Mouse (Mus musculus): Measurements from ENCODE around the gene Rag1.

Gene Rag1

DNA sequence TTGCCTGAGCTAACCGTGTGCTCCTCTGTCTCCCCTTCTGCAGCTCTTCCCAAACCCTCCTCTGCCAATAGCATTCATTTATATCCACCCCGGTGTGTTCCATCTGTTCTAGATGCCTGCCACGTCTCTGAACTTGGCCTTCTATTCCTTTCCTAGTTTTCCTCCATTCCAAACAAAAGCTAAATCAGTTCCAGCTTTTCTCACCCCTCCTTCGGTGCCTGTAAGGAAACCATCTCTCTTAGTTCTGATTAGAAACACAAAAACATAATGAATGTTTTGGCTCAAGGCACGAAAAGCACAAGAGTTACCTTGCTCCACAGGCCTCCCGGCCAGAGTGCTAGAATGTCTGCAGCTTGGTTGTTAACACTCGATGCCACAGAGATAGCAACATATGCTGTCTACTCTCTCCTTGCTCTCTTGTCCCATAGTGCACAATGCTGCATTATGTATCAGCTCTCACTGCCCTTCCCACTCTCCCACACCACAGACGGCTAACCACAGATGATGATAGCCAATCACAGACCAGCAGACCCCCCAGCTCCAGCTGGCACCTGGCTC lies at the start of gene Rag1, which contains the start of gene B230118H07Rik:
Rag1 (minus strand) TSS at position 388 of the 558 bp plus-strand sequence.
B230118H07Rik (minus strand) TSS at position 419 of the 558 bp plus-strand sequence.
- no peak for DNase-seq (ENCODE audit: low spot score in 2 of 2)

DNA sequence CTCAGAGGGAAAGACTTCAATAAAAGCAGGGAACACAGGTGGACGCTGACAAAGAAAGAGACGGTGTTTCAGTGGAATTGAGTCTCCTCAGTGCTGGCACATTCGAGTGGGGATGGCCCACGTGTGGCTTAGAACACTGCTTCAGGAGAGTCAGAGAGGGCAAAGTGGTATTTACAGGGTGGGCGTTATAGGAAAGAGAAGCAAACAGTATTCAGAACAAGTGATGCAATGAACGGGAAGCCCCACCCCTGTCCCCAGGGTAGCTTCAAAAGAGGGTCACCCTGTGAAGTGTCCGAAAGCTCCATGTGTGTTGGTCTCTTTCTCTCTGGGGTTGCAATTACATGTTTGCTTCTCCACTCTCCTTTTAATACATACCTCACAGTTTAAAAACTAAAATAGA lies 46.3 kb upstream of the Rag1 start:
- no peak for DNase-seq (ENCODE audit: low spot score in 2 of 2)

DNA sequence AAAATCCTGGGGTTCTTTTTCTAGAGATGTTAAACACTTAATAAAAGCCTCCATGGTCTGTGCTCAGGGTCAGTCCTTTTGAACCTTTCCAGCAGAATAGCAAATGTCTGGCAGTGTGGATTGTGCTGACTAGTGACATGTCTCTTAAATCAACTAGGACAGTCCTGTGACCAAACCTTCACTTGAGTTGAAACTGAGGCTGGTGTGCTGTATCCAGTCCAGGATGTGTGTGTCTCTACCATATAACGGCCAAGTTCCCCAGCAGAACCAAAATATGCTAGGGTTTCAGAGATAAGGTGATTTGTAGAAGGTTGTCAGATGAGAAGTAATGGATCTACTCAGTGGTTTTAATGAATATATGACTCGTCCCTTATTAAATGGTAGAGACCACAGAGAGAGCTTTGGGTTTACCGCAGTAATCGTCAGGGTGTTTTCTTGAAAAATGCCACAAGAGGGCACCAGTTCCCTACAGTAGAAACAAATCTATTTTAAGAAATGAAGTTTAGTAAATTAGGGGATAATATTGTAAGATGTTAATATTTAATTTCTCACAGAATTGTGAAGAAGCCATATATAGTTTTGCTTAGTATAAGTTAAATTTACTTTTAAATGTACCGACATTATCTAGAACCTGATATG lies 44.4 kb upstream of the Rag1 start:
- peak; percentile 6 to 13 for DNase-seq (ENCODE audit: low spot score in 2 of 2)

DNA sequence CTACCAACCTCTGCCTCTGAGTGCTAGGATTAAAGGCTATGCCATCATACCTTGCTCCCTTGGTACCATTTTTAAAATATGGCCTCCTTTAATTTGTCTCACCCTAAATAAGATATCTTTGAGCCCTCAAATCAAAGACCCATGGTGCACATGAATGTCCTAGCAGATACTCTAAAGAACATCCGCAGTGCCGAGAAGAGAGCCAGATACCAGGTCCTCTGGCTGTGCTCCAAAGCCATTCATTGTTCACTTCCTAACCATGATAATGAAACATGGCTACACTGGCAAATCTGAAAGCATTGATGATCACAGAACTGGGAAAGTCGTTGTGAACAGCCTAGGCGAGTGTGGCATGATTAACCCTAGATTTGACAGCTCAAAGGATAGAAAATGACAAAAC lies 43.7 kb upstream of the Rag1 start:
- no peak for DNase-seq (ENCODE audit: low spot score in 2 of 2)

DNA sequence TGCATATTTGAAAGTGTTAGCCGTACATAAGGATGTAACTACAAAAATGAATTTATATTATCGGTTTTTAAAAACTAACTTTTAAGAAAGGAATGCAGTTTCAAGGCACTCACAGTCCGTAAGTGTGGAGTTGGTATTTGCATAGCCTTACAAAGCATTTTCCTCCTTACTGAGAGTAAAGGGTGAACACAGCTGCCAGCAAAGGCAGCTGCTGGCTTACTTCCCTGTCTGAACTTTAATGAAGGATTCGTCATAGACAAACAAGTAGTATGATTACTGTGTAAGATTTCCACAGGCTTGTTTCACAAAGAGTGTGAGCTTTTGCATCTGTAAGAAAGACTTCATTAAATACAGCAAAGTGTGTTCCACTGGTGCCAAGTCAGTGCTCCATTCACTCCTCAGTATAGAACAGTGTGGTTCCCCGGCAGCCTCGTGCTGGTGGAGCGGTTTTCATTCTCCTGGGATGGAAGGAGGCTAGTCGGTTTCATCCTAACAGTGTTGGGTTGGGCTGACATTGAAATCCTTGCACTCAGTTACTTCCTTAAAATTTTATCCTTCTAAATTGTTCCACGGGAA lies 41.0 kb upstream of the Rag1 start:
- DNase-seq (ENCODE audit: low spot score in 2 of 2), result no peak

DNA sequence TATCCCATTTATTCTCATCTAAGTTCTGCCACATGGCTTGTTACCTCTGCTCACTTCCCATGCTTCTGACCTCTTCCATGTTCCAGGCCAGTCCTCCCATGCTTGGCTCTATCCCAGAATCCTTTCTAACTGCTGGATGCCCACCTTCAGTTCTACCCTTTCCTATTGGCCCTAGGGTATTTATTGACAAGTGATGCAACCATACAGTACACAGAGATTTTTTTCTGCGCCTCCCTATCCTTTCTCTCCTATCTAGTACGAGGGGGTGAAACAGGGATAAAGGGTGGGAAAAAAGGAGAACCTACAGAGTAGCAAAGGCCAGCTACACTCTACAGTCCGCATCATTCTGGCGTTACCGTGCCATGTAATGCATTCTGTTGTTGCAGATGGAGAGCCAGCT lies 38.7 kb upstream of the Rag1 start:
- no peak for DNase-seq (ENCODE audit: low spot score in 2 of 2)

DNA sequence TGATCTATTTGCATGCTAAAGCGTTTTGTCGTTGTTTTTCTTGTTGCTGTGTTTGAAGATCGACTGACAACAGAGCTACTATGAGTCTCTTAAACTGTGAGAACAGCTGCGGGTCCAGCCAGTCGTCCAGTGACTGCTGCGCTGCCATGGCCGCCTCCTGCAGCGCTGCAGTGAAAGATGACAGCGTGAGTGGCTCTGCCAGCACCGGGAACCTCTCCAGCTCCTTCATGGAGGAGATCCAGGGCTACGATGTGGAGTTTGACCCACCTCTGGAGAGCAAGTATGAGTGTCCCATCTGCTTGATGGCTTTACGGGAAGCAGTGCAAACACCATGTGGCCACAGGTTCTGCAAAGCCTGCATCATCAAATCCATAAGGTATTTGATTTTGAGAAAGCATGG lies 35.1 kb upstream of the Rag1 start:
- no peak for DNase-seq (ENCODE audit: low spot score in 2 of 2)

DNA sequence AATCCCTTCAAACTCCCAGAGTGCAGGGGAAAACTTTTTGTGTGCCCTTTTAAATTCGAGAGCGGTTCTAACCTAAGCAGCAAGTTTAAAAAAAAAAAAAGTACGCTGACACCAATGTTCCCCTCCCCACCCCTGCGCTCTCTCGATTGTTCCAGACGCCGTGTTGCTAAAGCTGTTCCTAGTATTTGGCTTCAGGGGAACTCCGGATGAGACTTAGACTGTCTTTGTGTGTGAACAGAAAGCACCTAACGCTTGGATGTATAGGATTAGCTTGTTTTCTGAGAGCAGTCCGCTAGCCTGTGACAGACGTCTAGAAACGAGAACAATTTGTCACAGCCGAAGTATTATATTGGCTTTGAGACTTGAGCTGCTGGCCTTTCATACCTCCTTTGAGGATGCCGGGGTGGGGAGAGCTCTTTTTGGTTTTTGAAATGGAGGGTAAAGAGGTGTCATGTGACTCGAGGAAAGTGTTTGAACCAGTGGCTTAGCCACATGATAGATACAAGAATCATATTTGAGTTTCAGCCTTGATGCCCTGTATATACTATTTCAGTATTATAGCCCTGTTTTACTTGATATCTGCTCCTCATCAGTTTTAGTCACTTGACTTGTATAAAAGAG lies 30.0 kb upstream of the Rag1 start:
- DNase-seq (ENCODE audit: low spot score in 2 of 2), result peak; percentile 29 to 38

DNA sequence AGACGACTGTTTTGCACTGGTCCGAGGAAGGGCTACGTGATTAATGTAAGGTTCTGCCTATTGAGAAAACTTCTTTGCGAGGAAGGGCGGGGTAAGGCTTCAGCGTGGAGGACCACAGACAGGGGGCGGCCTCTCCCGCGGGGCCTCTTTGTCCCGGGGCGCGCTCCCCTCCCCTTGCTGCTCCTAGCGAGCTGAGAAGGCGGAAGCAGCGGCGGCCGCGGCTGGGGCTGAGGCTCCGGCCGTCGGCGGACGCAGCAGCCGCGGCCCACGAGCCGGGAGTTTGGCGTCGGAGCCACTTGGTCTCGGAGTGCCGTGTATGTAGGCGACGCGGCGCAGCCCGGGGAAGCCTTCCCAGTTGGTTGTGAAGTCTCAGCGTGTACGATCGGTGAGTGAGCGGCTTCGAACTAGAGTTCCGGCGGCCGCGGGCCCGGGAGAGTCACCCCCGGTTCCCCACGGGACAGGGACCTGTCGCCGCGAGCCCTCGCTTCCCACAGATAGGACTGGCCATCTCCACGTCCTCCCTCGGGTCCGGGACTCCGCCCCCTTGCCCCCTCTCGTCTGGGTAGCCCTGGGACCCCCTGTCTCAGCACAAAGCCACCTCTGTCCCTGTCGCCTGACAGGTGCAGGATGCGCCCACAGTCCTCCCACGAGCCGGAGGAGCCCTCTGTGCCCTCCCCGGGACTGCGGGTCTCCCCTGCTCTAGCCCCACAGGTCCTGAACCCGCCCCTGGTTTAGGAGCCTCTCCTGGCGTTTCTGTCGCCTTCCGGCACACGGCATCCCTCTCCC lies 29.1 kb upstream of the Rag1 start, which contains the start of gene Traf6:
Traf6 (plus strand) TSS at position 194 of the 786 bp plus-strand sequence.
- peak; percentile 82 to 88 for DNase-seq (ENCODE audit: low spot score in 2 of 2)

DNA sequence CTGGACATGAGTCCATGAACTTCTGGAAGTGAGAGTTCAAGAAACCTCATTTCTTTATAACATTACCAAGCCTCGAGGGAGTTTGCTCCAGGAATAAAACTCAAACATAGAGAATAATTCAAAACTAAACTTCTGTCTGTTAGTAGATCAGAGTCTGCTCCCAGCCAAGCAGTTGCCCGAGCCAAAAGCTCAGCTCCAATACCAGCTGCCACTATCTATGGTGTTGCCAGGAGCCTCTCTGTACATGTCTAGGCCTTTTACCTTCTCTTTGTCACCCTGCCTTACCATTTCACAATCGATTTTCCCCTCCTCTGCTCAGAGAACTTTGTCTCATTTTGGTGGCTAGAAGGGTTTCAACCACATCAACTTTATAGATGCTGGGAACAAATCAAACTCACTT lies 24.2 kb upstream of the Rag1 start:
- DNase-seq (ENCODE audit: low spot score in 2 of 2), result no peak

DNA sequence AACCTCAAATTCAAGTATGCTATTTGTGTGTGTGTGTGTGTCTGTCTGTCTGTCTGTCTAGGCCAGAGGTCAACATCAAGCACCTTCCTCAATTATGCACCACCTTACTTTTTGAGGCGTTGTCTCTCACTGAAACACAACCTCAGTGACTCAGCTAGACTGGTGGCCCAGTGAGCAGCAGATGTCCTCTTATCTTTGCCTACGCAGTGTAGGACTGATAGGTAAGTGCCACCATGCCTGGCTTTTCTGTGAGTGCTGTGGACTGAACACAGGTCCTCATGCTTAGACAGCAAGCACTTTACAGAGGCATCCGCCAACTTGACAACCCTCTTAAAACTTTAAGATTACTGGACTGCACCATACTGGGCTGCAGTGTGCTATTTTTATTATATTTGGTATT lies 19.4 kb upstream of the Rag1 start:
- DNase-seq (ENCODE audit: low spot score in 2 of 2), result no peak

DNA sequence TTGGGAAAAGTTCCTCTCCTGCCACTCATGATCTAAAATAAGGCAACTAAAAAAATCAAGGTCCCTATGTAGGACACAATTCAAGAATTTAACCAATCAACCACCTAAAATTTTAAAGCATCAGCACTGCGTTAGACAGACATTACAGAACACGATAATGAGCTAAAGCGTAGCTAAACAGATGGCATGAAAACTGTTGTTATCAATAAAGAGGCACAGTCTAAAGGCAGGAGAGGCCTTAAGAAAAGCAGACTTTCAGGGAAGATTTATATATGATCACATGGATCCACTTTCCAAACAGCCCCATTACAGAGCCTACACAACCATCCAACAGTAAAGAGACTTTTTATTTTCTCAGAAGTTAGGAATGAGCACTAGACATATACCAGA lies 16.4 kb upstream of the Rag1 start:
- DNase-seq (ENCODE audit: low spot score in 2 of 2), result no peak

DNA sequence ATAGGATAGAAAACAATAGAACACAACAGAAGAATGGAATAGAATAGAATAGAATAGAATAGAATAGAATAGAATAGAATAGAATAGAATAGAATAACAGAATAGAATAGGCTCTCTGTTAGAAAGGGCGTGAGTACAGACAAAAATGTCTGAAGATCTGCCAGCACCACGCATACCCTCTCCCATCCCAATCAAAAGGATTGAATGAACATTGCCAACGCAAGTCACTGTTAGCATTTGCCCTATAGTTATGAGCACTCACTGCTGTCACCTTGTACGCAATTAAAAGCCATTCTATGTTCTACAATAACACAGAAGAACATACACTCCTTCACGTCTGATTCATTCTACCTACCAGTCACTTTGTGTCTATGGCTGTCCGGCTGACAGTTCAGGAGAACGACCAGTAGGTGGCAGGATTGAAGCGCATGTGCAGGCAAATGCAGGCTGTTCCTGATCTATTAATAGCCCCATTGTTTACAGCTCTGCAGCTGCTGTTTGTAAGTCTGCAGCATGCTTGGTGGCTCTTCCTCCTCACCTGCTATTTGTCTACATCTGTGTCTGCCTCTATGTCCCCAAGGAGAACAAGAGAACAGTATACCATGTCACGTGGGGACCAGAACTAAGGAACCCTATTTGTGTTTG lies 15.9 kb upstream of the Rag1 start:
- DNase-seq (ENCODE audit: low spot score in 2 of 2), result peak; percentile 45 to 57

DNA sequence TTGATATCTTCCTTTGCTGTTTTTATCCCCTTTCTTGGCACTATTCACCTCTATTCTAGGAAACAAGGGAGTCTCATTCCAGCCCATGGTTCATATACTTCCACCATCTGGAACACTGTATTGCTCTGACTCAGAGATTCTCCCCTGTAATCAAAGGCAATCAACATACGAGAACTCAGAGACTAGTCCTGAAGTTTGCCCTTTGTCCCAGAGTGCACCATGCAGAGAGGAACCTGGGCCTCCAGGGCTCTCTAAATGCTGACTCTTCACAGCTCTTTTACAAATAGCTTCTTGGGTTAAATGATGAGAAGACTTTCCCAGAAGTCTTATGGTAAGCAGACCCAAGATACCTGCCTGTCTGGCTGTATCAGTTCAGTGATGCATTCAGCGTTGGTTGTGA lies 11.2 kb upstream of the Rag1 start:
- DNase-seq (ENCODE audit: low spot score in 2 of 2), result no peak

DNA sequence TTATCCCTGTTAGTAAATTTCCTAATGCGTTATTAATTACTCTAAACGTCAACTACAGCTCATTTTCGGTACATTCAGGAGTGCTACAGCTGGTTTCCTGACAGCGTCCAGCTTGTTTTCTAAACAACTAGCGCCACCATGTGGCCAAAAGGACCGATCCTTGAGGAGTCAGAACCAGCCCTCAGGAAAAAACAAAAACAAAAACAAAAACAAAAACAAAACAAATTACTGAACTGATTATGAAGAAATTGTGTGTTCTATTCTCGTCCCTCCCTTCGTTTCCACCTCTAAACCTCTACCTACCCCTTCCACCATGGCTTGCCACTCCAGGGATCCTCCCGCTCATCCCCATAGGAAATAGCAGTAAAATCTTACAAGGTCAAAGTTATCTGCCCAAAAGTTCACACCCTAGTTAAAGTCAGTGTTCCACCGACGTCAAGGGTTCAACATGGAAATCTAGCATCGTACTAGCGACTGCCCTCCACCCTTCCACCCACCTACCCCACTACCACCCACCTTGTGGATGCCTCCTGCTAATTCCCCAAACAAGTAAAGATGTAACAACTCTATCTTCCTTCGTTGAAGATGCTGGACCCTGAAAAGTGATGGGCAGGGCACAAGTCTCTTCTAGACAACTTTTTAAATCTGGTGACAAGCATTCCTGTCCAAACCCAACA lies 3.8 kb upstream of the Rag1 start:
- peak; percentile 32 to 67 for DNase-seq (ENCODE audit: low spot score in 2 of 2)

DNA sequence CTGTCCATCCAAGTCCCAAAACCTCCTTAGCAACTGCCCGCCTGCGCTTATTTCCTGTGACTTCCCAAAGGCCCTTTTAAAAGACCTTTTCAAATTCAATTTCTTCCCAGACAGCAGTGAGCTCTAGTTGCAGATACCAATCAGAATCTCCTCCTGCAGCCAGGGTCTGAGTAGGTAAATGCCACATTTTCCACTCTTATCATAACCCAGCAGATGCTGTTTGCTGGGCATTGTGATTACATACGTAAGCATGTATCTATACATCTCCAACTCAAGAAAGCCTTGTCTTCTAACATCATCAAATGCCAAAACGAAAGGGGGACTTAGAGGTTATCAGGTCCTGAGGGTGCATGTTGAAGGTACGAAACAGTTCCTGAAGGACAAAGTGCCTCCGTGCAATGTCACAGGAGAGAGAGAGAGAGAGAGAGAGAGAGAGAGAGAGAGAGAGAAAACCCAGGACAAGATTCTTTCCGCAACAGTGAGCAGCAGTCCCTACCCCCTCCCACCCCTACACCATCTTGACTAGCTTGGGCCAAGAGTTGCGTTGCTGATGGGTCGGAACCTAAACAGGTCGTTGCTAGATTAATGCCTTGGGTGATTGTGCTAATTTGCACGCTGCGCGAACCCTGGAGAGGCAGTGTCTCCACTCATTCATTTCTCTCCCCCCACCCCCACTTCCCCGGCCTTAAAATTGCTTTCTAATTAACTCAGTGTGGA lies 3.1 kb upstream of the Rag1 start:
- DNase-seq (ENCODE audit: low spot score in 2 of 2), result no peak

DNA sequence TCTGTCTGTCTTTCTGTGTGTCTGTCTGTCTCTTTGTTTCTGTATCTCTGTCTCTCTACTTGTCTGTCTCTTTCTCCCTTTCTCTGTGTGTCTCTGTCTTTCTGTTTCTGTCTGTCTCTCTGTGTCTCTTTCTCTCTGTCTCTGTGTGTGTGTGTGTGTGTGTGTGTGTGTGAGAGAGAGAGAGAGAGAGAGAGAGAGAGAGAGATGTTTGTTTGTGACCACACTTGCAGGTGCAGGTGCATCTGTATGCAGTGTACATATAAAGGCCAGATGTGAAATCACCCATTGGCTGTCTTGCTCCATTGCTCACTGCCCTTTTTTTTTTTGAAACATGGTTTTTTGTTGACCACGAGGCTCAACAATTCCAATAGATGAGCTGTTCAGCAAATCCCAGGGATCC lies 1.1 kb upstream of the Rag1 start:
- no peak for DNase-seq (ENCODE audit: low spot score in 2 of 2)

DNA sequence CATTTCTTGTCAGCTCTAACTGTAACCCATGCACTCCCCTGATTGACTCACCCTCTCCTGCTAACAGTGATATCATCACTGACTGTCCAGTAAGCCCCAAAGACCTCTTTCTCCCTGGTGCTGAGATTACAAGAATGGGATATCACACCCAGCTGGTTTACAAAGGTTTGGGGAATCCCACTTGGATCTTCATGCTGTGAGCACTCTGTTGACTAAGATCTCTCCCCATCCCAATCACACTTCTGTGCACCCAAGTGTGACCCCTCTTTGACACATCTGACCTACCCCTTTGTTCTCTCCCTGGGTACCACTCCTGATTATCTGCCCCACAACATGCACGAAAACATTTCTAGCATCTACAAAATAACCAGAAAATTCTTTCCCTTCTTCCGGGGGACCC lies 940 bp downstream of the Rag1 start:
- DNase-seq (ENCODE audit: low spot score in 2 of 2), result no peak

DNA sequence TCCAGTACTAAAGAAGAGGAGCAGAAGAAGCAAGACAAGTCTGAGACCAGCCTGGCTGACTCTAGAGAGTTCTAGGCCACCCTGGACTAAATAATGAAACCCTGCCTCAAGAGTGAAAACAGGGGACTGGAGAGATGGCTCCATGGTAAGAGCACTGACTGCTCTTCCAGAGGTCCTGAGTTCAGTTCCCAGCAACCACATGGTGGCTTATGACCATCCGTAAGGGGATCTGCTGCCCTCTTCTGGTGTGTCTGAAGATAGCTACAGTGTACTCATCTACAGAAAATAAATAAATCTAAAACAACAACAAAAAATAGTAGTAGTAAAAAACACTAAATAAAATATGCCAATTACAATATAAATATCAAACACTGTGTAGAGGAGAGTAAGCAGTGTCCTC lies 3.5 kb downstream of the Rag1 start:
- DNase-seq (ENCODE audit: low spot score in 2 of 2), result no peak

DNA sequence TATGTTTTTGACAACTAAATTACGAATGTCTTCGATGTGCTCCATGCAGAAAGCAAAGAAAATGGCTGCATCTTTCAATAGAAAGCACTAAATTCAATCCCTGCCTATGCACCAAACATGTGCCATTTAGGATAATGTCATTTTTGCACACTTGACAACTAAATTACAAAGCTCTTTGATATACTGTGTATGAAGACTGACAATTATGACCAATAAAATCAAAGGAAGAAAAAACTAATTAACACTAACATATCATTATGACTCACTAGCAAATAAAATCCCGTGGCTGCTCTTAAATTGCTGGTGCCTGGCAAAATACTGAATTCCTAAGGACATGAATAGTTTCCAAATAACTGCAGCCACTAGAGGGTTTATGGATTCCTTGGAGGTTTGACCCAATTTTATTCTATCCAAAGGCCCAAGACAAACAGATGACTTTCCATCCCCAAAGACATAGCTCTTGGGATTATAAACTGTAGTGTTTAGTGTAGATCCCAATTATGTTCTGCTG lies 9.4 kb downstream of the Rag1 start:
- no peak for DNase-seq (ENCODE audit: low spot score in 2 of 2)
